In genomic region chr3:116424973-116425284, GRCm38 (mm10) we compare ENCODE assay signal across 7 mouse cellular contexts. TPM values are rescaled to one million over a fixed set of nuclear protein-coding genes. Genes with fewer than 3 reads are reported as not detected.
DNase-seq lines count a peak whose midpoint lies in the region; ATAC-seq lines count a peak whose summit lies in the region.

No protein-coding gene starts in this region.

- peak; percentile 90 to 95 for DNase-seq in adrenal gland, adult (ENCODE audit: inconsistent age in 2 of 2, low spot score in 1 of 2)
- DNase-seq in embryo, embryonic 10 days (ENCODE audit: low spot score), result peak; percentile 96
- peak; percentile 83 for DNase-seq in gastrocnemius, postnatal 14 days
- peak; percentile 80 to 88 for DNase-seq in left cerebral cortex, postnatal 10 days (ENCODE audit: extremely low spot score in 1 of 2, low spot score in 2 of 2)
- peak; percentile 64 for DNase-seq in right cerebral cortex, postnatal 25 days

- intact Hi-C loops in gastrocnemius, postnatal 14 days (cut with DNase I; ENCODE audit: low total_unique reads), result loop anchor here (5.0 kb wide), 2 partner anchors 77 to 83 kb away; no protein-coding TSS in a partner anchor
- intact Hi-C loops in left cerebral cortex, postnatal 10 days (cut with DNase I), result loop anchor here (5.0 kb wide), 2 partner anchors 67 to 83 kb away; no protein-coding TSS in a partner anchor

- ATAC-seq in inflammation-experienced regulatory T-cells, adult 6 months, result peak; percentile 56
- ATAC-seq in megakaryocyte-erythroid progenitor cell, adult 5-6 weeks (replicated peaks; ENCODE audit: low FRiP score, low TSS enrichment, poor library complexity, severe bottlenecking), result peak; percentile 78

RNA-seq across cellular contexts. Expression of gene Cdc14a, which starts 1.1 kb away (rescaled TPM):
- 10 to 100 TPM; 17.0 to 23.9 TPM for total RNA-seq in gastrocnemius, postnatal 14 days (2021)
- 10 to 100 TPM; 10.1 to 13.1 (median 12.5) TPM for polyA plus RNA-seq in inflammation-experienced regulatory T-cells, adult 6 months (2017; shearing (Covaris generic))
- 1 to 10 TPM; 2.2 to 3.2 TPM for total RNA-seq in left cerebral cortex, postnatal 10 days (2021)
- total RNA-seq in megakaryocyte-erythroid progenitor cell, adult 5-6 weeks (2014; fragmentation: Nextera tagmentation), result 11.8 and 20.9 TPM in 2 replicates
- 18.7 and 30.9 TPM in 2 replicates for total RNA-seq in megakaryocyte-erythroid progenitor cell, adult 5-6 weeks (2017)

Comparison
In these comparisons a context has a peak if more than half of its experiments do, and no peak if none do; other contexts are left out.
1. Peak in every context shown above with its lines: DNase-seq and ATAC-seq.